Mouse (Mus musculus) hindbrain, embryonic 15.5 days (tissue): ENCODE measurements around the gene Kif11. TPM values are rescaled to one million over a fixed set of nuclear protein-coding genes. Genes with fewer than 3 reads are reported as not detected.

Source experiments
- ATAC-seq: fragments of 200-750 bp; cut with Nextera tagmentation; 2 replicates; pipeline ENCODE4 v1.8.0; 2017; ENCODE audit warnings: low read depth, moderate number of reproducible peaks, moderate TSS enrichment; ENCODE audit not compliant: low FRiP score
- H3K27ac ChIP-seq: fragments of 300-500 bp; sonication (generic); replicated peaks from 2 replicates; pipeline ENCODE4 v1.5.1; 2015; ENCODE audit warnings: mild to moderate bottlenecking, inconsistent platforms
- H3K27me3 ChIP-seq: fragments of 300-500 bp; sonication (generic); 2 replicates; pipeline ENCODE4 v1.6.1; 2015; ENCODE audit warnings: control low read depth, inconsistent platforms
- H3K36me3 ChIP-seq: fragments of 300-500 bp; sonication (generic); 2 replicates; pipeline ENCODE4 v1.6.1; 2015; ENCODE audit warnings: control low read depth, inconsistent platforms
- H3K4me1 ChIP-seq: fragments of 300-500 bp; sonication (generic); replicated peaks from 2 replicates; pipeline ENCODE4 v1.6.1; 2015; ENCODE audit warnings: control low read depth, inconsistent platforms
- H3K4me2 ChIP-seq: fragments of 300-500 bp; sonication (generic); 2 replicates; pipeline ENCODE4 v1.6.1; 2015; ENCODE audit warnings: moderate library complexity, mild to moderate bottlenecking, inconsistent platforms
- H3K4me3 ChIP-seq: fragments of 300-500 bp; sonication (generic); 2 replicates; pipeline ENCODE4 v1.5.1; 2015; ENCODE audit warnings: mild to moderate bottlenecking, inconsistent platforms
- H3K9ac ChIP-seq: fragments of 300-500 bp; sonication (generic); 2 replicates; pipeline ENCODE4 v1.6.1; 2015; ENCODE audit warnings: inconsistent platforms
- H3K9me3 ChIP-seq: fragments of 300-500 bp; sonication (generic); 2 replicates; pipeline ENCODE4 v1.6.1; 2016; ENCODE audit warnings: control low read depth, inconsistent platforms
- WGBS: fragments of 180-500 bp; shearing (Covaris S2); methylation state at CpG from one replicate; pipeline ENCODE4 v1.1.7; 2015; 5-methylcytosine and 5-hydroxymethylcytosine counted together
- polyA plus RNA-seq: library from polyadenylated mRNA; unstranded; fragments of >200 nt; fragmentation: Nextera tagmentation; extraction: Ambion mirVana; gene quantifications from 2 replicates; pipeline ENCODE4 v1.2.1, GENCODE M21; 2015

Gene Kif11
- polyA plus RNA-seq, 1 experiment from 2014 or later: 12.5 TPM

GRCm38 (mm10) chr19:37455961-37456360 lies 79.8 kb downstream of the Kif11 start:
- Histone ChIP-seq H3K4me2 (no peak overlapping the region), H3K36me3 (no peaks in the 10 kb centered on the region), H3K4me1 (no peaks in the 10 kb centered on the region), H3K4me3 (no peak overlapping the region), H3K9ac (no peak overlapping the region), H3K9me3 (no peaks in the 10 kb centered on the region), H3K27ac (no peak overlapping the region), H3K27me3 (no peaks in the 10 kb centered on the region)
- WGBS: 97% methylated on average over 1 of the region's 1 CpGs
- ATAC-seq: no peak

DNA sequence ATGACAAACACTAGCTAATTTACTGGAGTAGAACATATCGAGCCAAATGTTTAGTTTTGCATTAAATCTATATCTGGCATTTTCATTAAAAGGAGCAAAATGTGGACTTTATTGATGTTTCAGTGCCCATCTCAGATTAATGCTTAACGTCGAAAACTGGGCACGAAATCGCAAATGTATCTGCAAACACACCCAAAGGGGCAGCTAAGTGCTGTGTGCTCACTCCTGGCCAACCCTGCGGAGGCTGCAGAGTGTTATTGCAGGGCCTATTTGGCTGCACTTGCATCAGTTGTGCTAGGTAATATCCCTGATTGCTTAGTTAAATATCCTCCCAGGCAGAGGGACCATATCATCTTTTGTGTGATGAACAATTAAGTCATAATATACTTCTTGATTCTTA lies 81.8 kb downstream of the Kif11 start:
- H3K27me3 ChIP-seq: no peaks in the 10 kb centered on the region
- no peaks in the 10 kb centered on the region for H3K4me1 ChIP-seq
- WGBS: 71% methylated on average over 6 of the region's 6 CpGs
- H3K4me2 ChIP-seq: no peak overlapping the region
- no peak for ATAC-seq
- H3K9ac ChIP-seq: no peak overlapping the region
- H3K4me3 ChIP-seq: no peak overlapping the region
- H3K36me3 ChIP-seq: no peaks in the 10 kb centered on the region
- no peak overlapping the region for H3K27ac ChIP-seq
- no peaks in the 10 kb centered on the region for H3K9me3 ChIP-seq

GRCm38 (mm10) chr19:37466403-37466802 lies 90.2 kb downstream of the Kif11 start:
- Histone ChIP-seq H3K9ac (no peak overlapping the region), H3K4me1 (no peaks in the 10 kb centered on the region), H3K4me2 (no peak overlapping the region), H3K4me3 (no peak overlapping the region), H3K27me3 (no peaks in the 10 kb centered on the region), H3K9me3 (no peaks in the 10 kb centered on the region), H3K27ac (no peak overlapping the region), H3K36me3 (no peaks in the 10 kb centered on the region)
- ATAC-seq: no peak
- WGBS: 89% methylated on average over 3 of the region's 3 CpGs

DNA sequence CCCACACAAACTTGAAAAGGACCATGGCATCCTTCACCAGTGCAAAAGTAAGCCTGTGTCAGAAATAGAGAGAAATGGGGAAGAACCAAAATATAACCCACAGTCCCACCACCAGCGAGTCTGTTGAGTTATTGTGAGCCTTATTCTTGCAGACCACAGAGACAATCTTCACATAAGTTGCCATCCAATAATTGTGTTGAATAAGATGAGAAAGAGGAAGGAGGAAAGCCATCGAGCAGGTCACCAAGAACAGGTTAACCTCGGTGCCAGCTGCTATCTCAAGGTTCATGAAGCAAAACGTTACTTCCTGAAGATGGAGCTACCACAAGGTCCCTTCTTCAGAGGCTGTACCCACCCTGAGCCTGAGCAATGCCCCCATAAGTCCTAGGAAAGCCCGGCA lies 90.8 kb downstream of the Kif11 start:
- WGBS: 92% methylated on average over 5 of the region's 5 CpGs
- no peak overlapping the region for H3K9ac ChIP-seq
- H3K9me3 ChIP-seq: no peaks in the 10 kb centered on the region
- H3K27ac ChIP-seq: no peak overlapping the region
- no peaks in the 10 kb centered on the region for H3K36me3 ChIP-seq
- no peak for ATAC-seq
- H3K27me3 ChIP-seq: no peaks in the 10 kb centered on the region
- no peak overlapping the region for H3K4me2 ChIP-seq
- H3K4me1 ChIP-seq: no peaks in the 10 kb centered on the region
- H3K4me3 ChIP-seq: no peak overlapping the region

DNA sequence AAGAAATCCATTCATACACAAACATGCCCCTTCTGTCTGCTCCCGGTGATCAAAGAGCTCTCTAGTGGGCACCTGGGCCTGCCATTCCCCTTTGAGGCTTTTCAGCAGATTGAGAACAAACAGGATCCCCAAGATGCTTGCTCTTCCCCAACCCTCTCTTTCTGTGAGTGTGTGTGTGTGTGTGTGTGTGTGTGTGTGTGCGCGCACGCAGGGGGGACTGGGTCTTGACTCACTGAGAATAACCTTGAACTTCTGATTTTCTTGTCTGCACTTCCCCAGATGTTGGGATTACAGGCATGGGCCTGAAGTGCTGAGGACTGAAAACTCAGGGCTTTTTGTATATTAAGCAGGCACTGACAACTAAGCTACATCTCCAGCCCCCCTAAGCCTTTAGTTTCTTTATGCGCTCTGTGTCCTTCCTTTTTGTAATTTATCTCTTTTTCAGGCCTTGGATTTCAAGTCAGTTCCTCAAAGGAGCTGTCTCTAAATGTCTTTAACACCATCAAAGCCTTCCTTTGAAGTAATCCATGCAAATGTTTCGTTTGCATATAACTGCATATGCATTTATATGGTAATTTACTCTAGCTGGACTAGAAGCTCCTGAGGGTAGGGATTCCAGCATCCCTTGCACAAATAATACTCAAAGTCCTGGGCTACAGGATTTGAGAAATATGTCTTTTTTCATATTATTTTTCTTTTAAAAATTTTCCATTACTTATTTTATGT lies 92.8 kb downstream of the Kif11 start:
- Histone ChIP-seq H3K4me2 (no peak overlapping the region), H3K9ac (no peak overlapping the region), H3K4me1 (no peaks in the 10 kb centered on the region), H3K4me3 (no peak overlapping the region), H3K9me3 (no peaks in the 10 kb centered on the region), H3K36me3 (no peaks in the 10 kb centered on the region), H3K27ac (no peak overlapping the region), H3K27me3 (no peaks in the 10 kb centered on the region)
- ATAC-seq: no peak
- WGBS: 64% methylated on average over 6 of the region's 6 CpGs

Other genes starting within 250 kb of the Kif11 start
- gene March5, start 168.9 kb upstream of the Kif11 start, polyA plus RNA-seq: 101 and 104 TPM in 2 replicates
- gene Cpeb3, start 167.8 kb upstream of the Kif11 start, polyA plus RNA-seq: 12.3 and 12.8 TPM in 2 replicates
- 41.2 and 43.2 TPM in 2 replicates for gene Ide, start 38.6 kb upstream of the Kif11 start, polyA plus RNA-seq
- gene Hhex, start 58.4 kb downstream of the Kif11 start, polyA plus RNA-seq: 5.7 and 6.3 TPM in 2 replicates
- 19.2 and 19.8 TPM in 2 replicates for gene Exoc6, start 174.0 kb downstream of the Kif11 start, polyA plus RNA-seq